Mouse (Mus musculus) embryonic facial prominence, embryonic 14.5 days (tissue): Measurements from ENCODE around the gene Cul7. TPM values are rescaled to one million over a fixed set of nuclear protein-coding genes. Genes with fewer than 3 reads are reported as not detected.

Experiments used
- ATAC-seq: fragments of 200-750 bp; cut with Nextera tagmentation; 2 replicates; pipeline ENCODE4 v1.8.0; 2017; ENCODE audit warnings: low read depth, moderate number of reproducible peaks, moderate TSS enrichment
- DNase-seq: peaks from one replicate; pipeline ENCODE4 v3.0.0-alpha.2; 2015; ENCODE audit warnings: low spot score
- H3K27ac ChIP-seq: fragments of 300-500 bp; sonication (generic); replicated peaks from 2 replicates; pipeline ENCODE4 v1.5.1; 2014; ENCODE audit warnings: low read depth, mild to moderate bottlenecking, low read length, moderate library complexity
- H3K27me3 ChIP-seq: fragments of 300-500 bp; sonication (generic); replicated peaks from 2 replicates; pipeline ENCODE4 v1.6.1; 2014; ENCODE audit warnings: low read length; ENCODE audit not compliant: control insufficient read depth, insufficient read depth
- H3K36me3 ChIP-seq: fragments of 300-500 bp; sonication (generic); 2 replicates; pipeline ENCODE4 v1.6.1; 2014; ENCODE audit warnings: low read length, mixed read lengths; ENCODE audit not compliant: control insufficient read depth, insufficient read depth
- H3K4me1 ChIP-seq: fragments of 300-500 bp; sonication (generic); 2 replicates; pipeline ENCODE4 v1.6.1; 2014; ENCODE audit warnings: antibody characterized with exemption, low read length; ENCODE audit not compliant: control insufficient read depth, insufficient read depth
- H3K4me2 ChIP-seq: fragments of 300-500 bp; sonication (generic); 2 replicates; pipeline ENCODE4 v1.6.1; 2014; ENCODE audit warnings: low read depth, mild to moderate bottlenecking, low read length, moderate library complexity, mixed read lengths
- H3K4me3 ChIP-seq: fragments of 300-500 bp; sonication (generic); 2 replicates; pipeline ENCODE4 v1.5.1; 2014; ENCODE audit warnings: low read depth, mild to moderate bottlenecking, low read length
- H3K9ac ChIP-seq: fragments of 300-500 bp; sonication (generic); 2 replicates; pipeline ENCODE4 v1.6.1; 2014; ENCODE audit warnings: low read depth, mild to moderate bottlenecking, low read length, moderate library complexity, mixed read lengths
- H3K9me3 ChIP-seq: fragments of 300-500 bp; sonication (generic); 2 replicates; pipeline ENCODE4 v1.6.1; 2016; ENCODE audit warnings: low read length; ENCODE audit not compliant: control insufficient read depth
- WGBS: fragments of 180-500 bp; shearing (Covaris S2); extraction: QIAGEN DNeasy Blood & Tissue Kit; methylation state at CpG from one replicate; pipeline ENCODE4 v1.1.7; 2014; 5-methylcytosine and 5-hydroxymethylcytosine counted together
- polyA plus RNA-seq: library from polyadenylated mRNA; unstranded; fragments of >200 nt; fragmentation: Nextera tagmentation; extraction: Ambion mirVana; gene quantifications from 2 replicates; pipeline ENCODE4 v1.2.1, GENCODE M21; 2014

Gene Cul7
- polyA plus RNA-seq, 1 experiment from 2014 or later: 48.5 TPM

- no peak for DNase-seq
- Histone ChIP-seq H3K4me2 (peak overlapping the region; percentile 88), H3K27me3 (no peaks in the 10 kb centered on the region), H3K9me3 (no peaks in the 10 kb centered on the region), H3K27ac (peak overlapping the region; percentile 64), H3K4me3 (peak overlapping the region; percentile 82), H3K4me1 (peaks cover 17% of the 10 kb centered on the region), H3K36me3 (peaks cover 59% of the 10 kb centered on the region), H3K9ac (peak overlapping the region; percentile 78)
- no peak for ATAC-seq
- WGBS: 17% methylated on average over 12 of the region's 12 CpGs
Observed at GRCm38 (mm10) chr17:46681466-46682118, 31.5 kb downstream of the Cul7 start.

- ATAC-seq (no peak), DNase-seq (no peak)
- Histone ChIP-seq H3K27me3 (no peaks in the 10 kb centered on the region), H3K4me1 (peaks cover 17% of the 10 kb centered on the region), H3K4me2 (no peak overlapping the region), H3K9me3 (no peaks in the 10 kb centered on the region), H3K27ac (no peak overlapping the region), H3K4me3 (no peak overlapping the region), H3K9ac (no peak overlapping the region), H3K36me3 (peaks cover 59% of the 10 kb centered on the region)
- 88% methylated on average over 15 of the region's 16 CpGs for WGBS
Observed at GRCm38 (mm10) chr17:46682654-46683389, 32.7 kb downstream of the Cul7 start.

DNA sequence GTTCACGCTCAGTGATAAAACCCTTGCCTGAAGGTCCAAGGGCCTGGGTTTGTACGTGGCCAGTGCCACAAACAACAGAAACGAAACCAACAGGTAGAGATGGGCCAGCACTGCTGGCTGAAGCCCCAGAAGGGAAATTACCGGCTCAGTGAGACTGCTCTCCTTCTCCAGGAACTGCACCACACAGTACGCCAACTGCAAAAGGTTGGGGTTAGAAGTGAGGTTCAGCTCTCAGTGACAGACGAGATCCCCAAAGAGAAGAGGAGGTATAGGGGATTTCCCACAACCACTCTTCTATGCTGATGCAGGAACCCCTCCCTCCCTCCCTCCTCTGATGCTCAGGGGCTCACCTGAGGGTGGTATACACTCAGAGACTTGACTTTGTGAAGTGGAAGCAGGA, 35.8 kb downstream of the Cul7 start:
- no peaks in the 10 kb centered on the region for H3K9me3 ChIP-seq
- H3K9ac ChIP-seq: no peak overlapping the region
- no peak overlapping the region for H3K4me2 ChIP-seq
- peaks cover 63% of the 10 kb centered on the region for H3K36me3 ChIP-seq
- WGBS: 93% methylated on average over 6 of the region's 6 CpGs
- no peak overlapping the region for H3K27ac ChIP-seq
- no peak for DNase-seq
- H3K4me1 ChIP-seq: peaks cover 7% of the 10 kb centered on the region; the same call in 1 of the 2 replicates
- H3K4me3 ChIP-seq: no peak overlapping the region
- no peak for ATAC-seq
- H3K27me3 ChIP-seq: no peaks in the 10 kb centered on the region

DNA sequence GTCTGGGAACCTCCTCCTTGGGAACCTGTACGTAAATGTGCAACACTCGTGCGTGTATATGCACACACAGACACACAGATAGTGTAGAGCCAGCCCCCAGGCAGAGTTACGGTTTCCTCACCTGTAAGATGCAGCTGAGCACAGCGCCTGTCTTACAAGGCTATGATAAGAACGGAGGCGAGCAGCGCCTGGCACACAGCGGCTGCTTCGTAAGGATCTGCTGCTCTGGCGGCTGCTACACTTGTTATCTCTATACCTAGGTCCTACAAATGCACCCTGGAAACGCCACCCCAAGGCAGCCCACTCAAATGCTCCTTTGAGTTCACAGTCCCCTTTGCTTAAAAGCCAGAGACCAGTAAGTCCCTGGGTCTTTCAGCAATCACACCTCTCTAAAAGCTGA, 40.5 kb downstream of the Cul7 start:
- WGBS: 95% methylated on average over 12 of the region's 12 CpGs

GRCm38 (mm10) chr17:46691390-46691789, 41.3 kb downstream of the Cul7 start:
- Histone ChIP-seq H3K27ac (no peak overlapping the region), H3K36me3 (peaks cover 24% of the 10 kb centered on the region), H3K4me2 (no peak overlapping the region), H3K4me1 (no peaks in the 10 kb centered on the region), H3K4me3 (no peak overlapping the region), H3K27me3 (no peaks in the 10 kb centered on the region), H3K9me3 (no peaks in the 10 kb centered on the region), H3K9ac (no peak overlapping the region)
- WGBS: 96% methylated on average over 2 of the region's 2 CpGs
- ATAC-seq (no peak), DNase-seq (no peak)

More for the DNA sequence above, 40.5 kb downstream of the Cul7 start:
- Histone ChIP-seq H3K9ac (no peak overlapping the region), H3K27ac (no peak overlapping the region), H3K36me3 (peaks cover 32% of the 10 kb centered on the region), H3K9me3 (no peaks in the 10 kb centered on the region), H3K27me3 (no peaks in the 10 kb centered on the region), H3K4me3 (no peak overlapping the region), H3K4me1 (no peaks in the 10 kb centered on the region), H3K4me2 (no peak overlapping the region)
- ATAC-seq (no peak), DNase-seq (no peak)

- Histone ChIP-seq H3K27me3 (no peaks in the 10 kb centered on the region), H3K36me3 (peaks cover 18% of the 10 kb centered on the region; the same call in 1 of the 2 replicates), H3K9me3 (no peaks in the 10 kb centered on the region), H3K4me1 (no peaks in the 10 kb centered on the region), H3K4me2 (no peak overlapping the region), H3K27ac (no peak overlapping the region), H3K4me3 (no peak overlapping the region), H3K9ac (no peak overlapping the region)
- WGBS: 94% methylated on average over 1 of the region's 1 CpGs
- ATAC-seq (no peak), DNase-seq (no peak)
Observed at GRCm38 (mm10) chr17:46694517-46695063, 44.5 kb downstream of the Cul7 start.

- Histone ChIP-seq H3K27me3 (no peaks in the 10 kb centered on the region), H3K4me1 (peaks cover 6% of the 10 kb centered on the region), H3K4me3 (no peak overlapping the region), H3K9ac (no peak overlapping the region), H3K9me3 (no peaks in the 10 kb centered on the region), H3K27ac (no peak overlapping the region), H3K4me2 (no peak overlapping the region), H3K36me3 (peaks cover 22% of the 10 kb centered on the region; the same call in 1 of the 2 replicates)
- WGBS: 94% methylated on average over 6 of the region's 6 CpGs
- DNase-seq (no peak), ATAC-seq (no peak)
Observed at GRCm38 (mm10) chr17:46698515-46698914, 48.4 kb downstream of the Cul7 start.

DNA sequence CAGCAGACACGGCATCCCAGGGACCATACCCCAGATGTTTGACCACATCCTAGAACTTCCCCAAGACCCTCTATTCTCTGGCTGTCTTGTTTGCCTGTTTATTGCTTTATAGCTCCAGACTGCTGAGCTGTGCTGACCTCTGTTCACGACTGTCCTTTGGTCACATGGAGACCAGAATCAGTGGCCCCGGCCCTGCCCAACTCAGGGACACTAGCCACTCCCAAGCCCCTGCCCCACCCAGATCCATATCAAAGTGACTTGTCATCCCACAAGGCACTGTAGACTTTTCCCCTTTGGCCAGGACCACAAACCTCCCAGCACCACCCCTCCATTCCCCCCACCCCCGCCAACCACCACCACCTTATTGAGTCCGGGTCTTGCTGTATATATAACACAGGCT, 49.1 kb downstream of the Cul7 start:
- H3K4me1 ChIP-seq: peaks cover 11% of the 10 kb centered on the region
- no peaks in the 10 kb centered on the region for H3K27me3 ChIP-seq
- ATAC-seq: no peak
- 89% methylated on average over 5 of the region's 5 CpGs for WGBS
- no peak overlapping the region for H3K4me3 ChIP-seq
- H3K9ac ChIP-seq: no peak overlapping the region
- peaks cover 22% of the 10 kb centered on the region; the same call in 1 of the 2 replicates for H3K36me3 ChIP-seq
- H3K27ac ChIP-seq: no peak overlapping the region
- no peak overlapping the region for H3K4me2 ChIP-seq
- no peaks in the 10 kb centered on the region for H3K9me3 ChIP-seq
- DNase-seq: no peak
